Mouse (Mus musculus) granulocyte monocyte progenitor cell, adult 5-6 weeks (primary cell): ENCODE results near the gene Vwc2l. TPM values are rescaled to one million over a fixed set of nuclear protein-coding genes. Genes with fewer than 3 reads are reported as not detected.
A peak's percentile ranks its signal among the peaks of the same experiment; 100 is the strongest.

ENCODE experiments used
- ATAC-seq: replicated peaks from 2 replicates; pipeline ENCODE4 v1.8.0; 2016; ENCODE audit warnings: mild to moderate bottlenecking, moderate TSS enrichment, inconsistent platforms; ENCODE audit not compliant: poor library complexity, severe bottlenecking
- total RNA-seq, 2 experiments: library from RNA; stranded (forward) in 1 of 2; stranded (reverse) in 1 of 2; fragments of 200-712, 200-1000 nt in 1 of 2; fragments of >200 nt in 1 of 2; fragmentation: Nextera tagmentation in 1 of 2; gene quantifications; 2 replicates each; pipeline ENCODE4 v1.2.3; 2014 to 2017

The Vwc2l gene
- total RNA-seq (2014; fragmentation: Nextera tagmentation): not detected in 2 replicates
- total RNA-seq (2017): not detected in 2 replicates

GRCm38 (mm10) chr1:70725655-70726066 is at the start of gene Vwc2l:
Vwc2l (plus strand) TSS chr1:70725715.
- peak; percentile 48; the same call in 1 of the 2 replicates for ATAC-seq

DNA sequence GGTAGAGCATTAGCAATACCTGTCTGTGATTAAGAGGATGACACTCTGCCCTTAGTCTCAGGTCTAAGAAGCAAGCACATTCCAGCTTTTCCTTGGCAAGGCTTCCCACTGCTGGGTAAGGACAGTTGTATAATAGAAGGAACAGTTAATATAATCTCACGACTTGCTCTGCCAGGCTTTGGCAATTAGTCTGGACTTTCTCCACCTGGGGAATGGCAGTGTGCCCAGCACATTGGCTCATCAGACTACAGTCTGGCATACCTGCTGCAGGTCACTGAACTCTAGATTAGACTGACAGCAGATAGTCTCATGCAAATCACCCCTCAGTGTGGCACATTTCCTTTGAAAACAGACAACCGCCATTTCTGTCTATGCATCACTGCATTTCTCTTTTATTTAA is 33.0 kb upstream of the Vwc2l start:
- ATAC-seq: no peak

DNA sequence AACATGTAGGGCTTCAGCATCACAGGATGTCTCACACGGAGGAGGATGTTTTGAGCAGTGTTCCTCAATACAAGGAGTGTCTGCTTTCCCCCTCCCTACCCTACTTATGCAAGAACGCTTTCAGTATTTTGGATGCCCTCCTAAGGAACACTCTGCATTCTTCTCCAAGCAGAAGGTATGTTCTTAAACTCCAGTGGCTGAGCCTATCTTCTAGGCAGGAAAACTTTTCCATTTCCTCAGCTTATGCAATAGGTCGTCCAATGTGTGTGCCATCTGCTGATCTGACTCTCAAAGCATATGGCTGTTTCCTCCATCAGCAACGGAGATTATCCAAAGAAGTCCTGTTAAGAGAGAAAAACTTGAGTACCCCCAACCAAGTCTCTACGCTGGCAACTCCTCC is 25.2 kb upstream of the Vwc2l start:
- no peak for ATAC-seq

DNA sequence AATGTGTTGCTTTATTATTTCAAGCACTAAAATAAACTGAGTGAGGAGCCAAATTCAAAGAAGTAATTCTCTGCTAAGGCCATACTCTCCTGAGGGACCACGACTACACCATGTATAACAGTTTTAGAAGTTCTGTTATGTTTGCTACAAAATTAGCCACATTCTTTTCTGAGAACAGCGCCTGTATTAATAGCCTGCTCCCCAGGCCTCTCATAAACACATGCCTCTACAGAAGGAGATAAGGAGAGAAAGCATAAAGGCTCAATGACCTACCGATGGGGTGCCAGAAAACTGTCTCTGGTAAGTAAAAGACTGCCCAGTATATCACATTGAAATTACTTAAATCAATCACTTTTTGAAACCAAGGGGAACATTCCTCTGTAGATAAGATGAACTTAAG is 21.6 kb upstream of the Vwc2l start:
- ATAC-seq: no peak

DNA sequence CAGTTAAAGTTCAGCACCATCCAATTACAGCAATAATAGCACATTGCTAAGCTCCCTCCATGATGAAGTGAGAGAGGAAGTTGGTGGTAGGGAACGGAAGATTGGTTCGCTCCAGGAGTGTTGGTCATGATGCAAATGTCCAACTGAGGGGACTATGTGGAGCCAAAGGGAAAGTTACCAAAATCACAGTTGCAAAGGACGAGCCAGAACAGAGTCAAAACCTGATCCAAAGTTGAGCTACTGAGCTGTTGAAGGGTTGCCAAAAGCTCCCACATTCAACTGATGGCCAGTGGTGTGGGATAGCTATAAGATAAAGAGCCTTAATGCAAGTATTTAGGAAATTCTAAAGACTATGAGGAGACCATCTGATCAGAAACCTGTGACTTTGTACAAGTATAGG is 19.7 kb upstream of the Vwc2l start:
- ATAC-seq: no peak

DNA sequence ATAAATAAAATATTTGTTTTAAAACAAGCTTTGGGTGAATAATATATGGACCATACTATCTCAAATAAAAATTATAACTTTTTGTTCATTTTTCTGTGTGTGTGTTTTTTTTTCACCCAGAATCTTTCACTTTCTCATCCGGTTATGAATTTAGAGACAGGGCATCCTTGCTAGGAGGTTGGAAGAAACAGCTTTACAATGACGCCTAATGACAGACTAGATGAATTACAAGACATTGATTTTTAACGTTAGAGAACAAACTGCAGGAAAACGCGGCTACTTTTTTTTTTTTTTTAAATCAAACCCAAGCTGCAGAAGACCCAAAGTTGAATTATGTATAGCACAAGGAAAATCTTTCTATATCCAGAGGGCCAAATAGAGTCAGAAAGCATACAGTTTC is 470 bp upstream of the Vwc2l start:
- ATAC-seq: no peak

GRCm38 (mm10) chr1:70787146-70787545 is 61.6 kb downstream of the Vwc2l start:
- ATAC-seq: no peak

DNA sequence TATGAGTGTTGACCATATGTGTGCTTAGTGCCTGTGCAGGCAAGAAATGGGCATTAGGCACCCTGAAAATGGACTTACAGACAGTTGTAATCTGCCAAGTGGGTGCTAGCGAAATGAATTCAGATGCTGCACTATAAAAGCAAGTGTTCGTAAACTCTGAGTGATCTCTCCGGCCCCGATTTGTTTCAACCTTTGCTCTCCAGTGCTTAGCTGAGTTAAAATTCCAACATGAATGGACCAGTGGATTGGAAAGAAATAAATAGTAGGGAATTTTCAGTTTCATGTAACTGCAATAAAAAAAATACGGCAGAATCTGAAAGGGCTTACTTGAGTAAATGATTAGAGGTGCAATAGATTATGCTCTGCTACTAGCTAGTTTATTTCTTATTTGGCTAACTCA is 66.1 kb downstream of the Vwc2l start:
- ATAC-seq: no peak

GRCm38 (mm10) chr1:70795094-70795493 is 69.6 kb downstream of the Vwc2l start:
- no peak for ATAC-seq

- no peak for ATAC-seq
These were observed 77.9 kb downstream of the Vwc2l start for GRCm38 (mm10) chr1:70803401-70803800.

DNA sequence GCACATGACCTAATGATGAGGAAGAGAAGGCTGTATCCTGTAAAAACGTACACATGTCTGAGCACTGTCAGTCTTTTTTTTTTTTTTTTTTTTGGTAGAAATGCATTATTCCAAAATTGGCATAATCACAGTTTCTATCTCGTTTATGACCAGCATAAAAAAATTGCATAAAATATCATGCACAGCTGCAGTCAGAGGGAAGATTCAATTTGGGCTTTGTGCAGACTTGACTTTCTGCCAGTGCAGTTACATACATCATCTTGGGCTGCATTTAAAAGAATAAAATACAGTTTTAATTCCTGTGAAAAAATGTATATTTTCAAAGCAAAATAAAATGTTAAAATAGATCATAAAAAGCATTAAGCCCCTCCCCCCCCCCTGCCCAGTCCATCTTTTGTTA is 97.6 kb downstream of the Vwc2l start:
- no peak for ATAC-seq

GRCm38 (mm10) chr1:70833262-70833661 is 107.7 kb downstream of the Vwc2l start:
- ATAC-seq: no peak

DNA sequence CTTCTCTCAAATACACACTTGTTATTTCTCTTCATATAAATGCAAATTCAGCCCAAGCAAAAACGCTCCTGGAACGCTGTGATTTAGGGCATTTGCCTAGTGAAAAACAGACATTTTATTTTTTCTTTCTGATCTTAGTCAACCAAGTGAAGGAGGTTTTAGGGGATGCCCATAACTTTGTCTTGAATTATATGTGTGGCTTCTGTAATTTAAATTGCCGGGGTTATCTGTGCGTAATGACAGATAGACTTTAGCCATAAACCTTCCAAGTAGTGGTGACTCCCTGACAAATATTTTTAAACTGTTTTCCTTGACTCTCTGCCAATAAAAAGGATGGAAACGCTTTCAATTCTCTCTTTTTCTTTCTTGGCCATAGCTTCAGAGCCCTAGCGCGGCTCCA is 116.7 kb downstream of the Vwc2l start:
- ATAC-seq: no peak

- no peak for ATAC-seq
These were observed 119.8 kb downstream of the Vwc2l start for GRCm38 (mm10) chr1:70845276-70845675.

DNA sequence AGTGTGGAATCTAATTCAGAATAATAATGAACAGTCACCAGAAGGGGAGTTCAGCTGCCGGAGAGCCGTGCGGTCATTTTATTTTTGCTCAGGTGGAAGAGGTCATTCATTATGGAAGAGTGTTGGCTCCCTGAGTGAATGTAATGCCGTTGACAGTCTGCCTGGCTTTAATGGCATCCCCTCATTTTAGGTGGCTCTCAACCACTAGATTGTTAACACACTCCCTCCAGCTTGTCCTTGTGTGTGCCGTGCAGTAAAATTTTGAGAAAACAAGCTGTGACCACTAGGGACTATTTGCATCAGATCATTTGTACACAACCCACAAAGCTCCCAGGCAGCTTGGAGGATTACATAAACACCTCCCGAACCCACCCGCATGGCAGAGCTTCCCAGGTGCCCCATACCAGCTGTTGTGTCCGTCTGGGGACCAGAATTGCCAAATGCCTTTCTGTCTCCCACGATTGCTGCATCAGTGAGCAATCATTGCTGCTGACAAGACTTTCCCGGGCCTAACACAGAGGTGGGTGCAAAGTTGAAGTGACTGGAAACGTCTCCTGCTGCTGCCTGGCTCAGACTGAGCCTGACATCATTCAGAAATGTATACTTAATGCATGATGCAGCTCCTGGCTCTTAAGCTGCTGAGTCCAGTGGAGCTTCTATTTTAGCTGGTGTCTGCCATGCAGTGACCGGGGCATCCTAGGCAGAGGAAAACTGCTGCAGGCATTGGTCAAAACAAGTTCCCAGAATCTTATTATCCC is 126.3 kb downstream of the Vwc2l start:
- no peak for ATAC-seq

GRCm38 (mm10) chr1:70853446-70853845 is 127.9 kb downstream of the Vwc2l start:
- ATAC-seq: no peak

DNA sequence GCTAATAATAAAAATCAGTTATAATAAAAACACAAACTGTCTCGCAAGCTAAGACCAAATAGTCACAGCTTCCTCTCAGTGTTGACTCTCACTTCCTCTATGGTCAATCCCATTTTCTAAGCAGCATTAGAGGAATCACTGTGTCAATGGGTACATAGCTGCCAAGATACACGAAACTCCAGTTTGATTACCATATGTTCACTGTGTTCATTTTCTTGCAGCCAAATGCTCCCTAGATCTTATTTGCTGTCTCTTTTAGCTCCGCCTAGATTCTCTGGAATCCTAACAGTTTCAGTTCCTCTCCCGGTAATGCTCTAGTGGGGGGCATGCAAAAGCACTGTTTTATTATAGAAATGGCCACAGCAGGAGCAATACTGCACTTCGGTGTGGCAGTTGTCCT is 130.4 kb downstream of the Vwc2l start:
- ATAC-seq: peak; percentile 84

DNA sequence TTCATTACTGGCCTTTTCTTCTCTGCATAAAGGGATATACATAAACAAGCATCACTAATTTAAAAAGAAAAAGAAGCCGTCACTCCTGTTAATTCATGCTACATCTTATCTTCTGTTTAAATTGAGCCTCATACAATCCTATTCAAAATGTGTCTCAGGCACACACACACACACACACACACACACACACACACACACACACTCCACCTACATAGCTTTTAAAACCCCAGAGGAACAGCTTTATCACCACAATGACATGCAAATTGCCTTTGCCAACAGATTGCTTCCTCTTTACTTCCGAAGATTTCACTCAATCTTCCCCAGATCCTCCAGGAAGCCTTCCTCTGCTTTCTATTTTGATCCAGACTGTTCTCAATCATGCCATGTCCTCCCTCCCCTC is 136.2 kb downstream of the Vwc2l start:
- ATAC-seq: no peak

GRCm38 (mm10) chr1:70866137-70866536 is 140.6 kb downstream of the Vwc2l start:
- no peak for ATAC-seq

GRCm38 (mm10) chr1:70880496-70880895 is 155.0 kb downstream of the Vwc2l start:
- no peak for ATAC-seq

DNA sequence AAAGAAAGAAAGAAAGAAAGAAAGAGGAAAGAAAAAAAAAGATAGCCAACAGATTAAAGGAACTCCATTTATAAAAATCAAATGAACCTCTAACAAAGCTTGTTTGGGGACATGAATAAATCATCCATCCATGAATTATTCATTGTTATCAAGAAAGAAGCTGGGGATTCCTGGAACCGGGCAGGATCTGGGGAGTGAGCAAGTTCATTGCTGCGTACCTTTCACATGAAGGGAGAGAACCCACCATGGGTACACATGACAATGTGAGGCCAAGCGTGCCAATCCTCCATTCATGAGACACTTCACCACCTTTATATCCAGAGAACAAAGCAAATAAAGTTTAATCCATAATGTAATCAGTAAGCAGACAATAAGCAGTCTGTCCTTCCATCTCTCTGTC is 155.8 kb downstream of the Vwc2l start:
- ATAC-seq: no peak

GRCm38 (mm10) chr1:70884156-70884555 is 158.6 kb downstream of the Vwc2l start:
- no peak for ATAC-seq
